Mouse (Mus musculus) testis, adult 2 months (tissue): Measurements from ENCODE around the gene Qprt.

Experiments used
- CTCF ChIP-seq: fragments of 200-500 bp; IDR thresholded peaks from 2 replicates; pipeline ENCODE4 v1.5.1; 2012; ENCODE audit warnings: low read depth, mild to moderate bottlenecking, inconsistent platforms, low read length, moderate library complexity; ENCODE audit not compliant: control insufficient read depth, insufficient read depth, insufficient replicate concordance
- POLR2A ChIP-seq: fragments of 200-500 bp; IDR thresholded peaks from 2 replicates; pipeline ENCODE4 v1.6.1; 2012; ENCODE audit warnings: low read depth, mild to moderate bottlenecking, inconsistent platforms, low read length, moderate library complexity; ENCODE audit not compliant: control insufficient read depth

GRCm38 (mm10) chr7:127090154-127091113 is 31.6 kb downstream of the Qprt start:
- TF ChIP-seq CTCF, result no peak
- no peak for TF ChIP-seq POLR2A
